Mouse (Mus musculus) CD8-positive naive resting alpha-beta T cell, adult 57 days (primary cell): ENCODE data around the gene Itk. TPM values are rescaled to one million over a fixed set of nuclear protein-coding genes. Genes with fewer than 3 reads are reported as not detected.

ENCODE experiments used
- total RNA-seq: library from RNA; stranded (reverse); gene quantifications from one replicate; pipeline ENCODE4 v1.2.4, GENCODE M21; 2023

Gene Itk
- 567 TPM for total RNA-seq

DNA sequence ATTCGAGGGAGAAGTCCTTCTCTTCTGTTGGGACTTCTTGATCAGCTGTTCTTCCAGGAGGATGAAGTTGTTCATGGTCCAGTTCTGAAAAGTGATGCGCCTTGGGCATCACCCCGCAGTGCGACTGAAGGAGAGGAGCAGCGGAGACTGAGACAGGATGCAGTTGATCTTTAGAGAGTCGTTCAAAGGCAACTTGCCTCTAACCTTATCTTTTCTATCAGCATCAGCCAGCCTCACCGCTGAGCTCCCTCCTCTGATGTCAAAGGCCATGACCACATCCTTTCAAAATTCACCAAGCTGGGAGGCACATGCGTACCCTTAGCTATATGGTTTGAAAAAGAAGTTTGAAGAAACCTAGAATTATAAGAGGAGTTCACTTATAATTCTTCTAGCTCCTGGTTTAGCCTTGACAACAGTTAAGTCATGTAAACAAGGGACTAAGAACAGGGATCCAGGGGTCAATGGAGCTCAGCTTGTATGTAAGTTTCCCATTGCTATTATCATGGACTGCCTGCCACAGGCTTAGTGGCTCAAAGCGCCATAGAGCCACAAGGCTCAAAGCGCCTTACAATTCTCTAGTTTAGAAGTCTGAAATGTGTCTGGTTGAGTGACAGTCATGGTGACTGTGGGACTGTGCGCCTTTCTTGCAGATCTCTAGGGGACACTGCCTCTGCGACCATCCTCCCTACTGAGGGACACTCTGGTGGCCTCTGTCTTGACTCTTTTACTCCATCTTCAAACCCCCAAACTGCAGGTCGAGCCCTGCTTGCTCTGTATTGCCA, at the start of gene Itk:
Itk (minus strand) TSS at position 180 of the 782 bp plus-strand sequence.

DNA sequence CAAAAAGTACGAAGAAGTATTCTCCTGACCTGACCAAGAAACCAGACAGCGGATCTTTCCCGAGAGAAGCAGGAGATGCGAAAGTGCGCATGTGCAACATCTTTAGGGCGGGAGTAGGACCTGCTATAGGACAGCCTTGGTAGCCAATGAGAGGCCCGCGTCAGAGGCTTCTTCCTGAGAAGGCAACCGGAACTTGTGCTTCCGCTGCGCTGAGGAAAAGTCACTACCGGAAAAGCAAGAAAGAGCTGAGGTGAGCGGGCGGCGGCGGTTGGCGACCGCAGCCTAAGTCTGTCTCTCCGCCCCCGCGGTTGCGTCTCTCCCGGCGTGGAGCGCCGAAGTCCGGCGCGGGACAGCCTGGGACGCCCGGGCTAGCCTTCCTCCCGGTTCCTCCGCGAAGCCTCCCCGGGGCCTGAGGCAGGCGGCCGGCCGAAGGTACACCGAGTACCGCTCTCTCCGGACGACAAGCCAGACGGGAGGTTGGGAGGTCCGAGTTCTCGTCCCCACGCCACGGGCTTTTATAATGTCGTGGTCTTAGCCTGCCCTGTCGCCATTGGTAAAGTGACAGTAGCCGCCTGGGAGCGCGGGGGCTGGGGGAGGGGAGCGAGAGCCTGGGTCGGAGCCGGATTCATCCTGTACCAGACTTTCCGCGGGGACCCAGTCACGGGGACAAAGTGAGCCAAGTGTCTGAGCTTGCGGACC, 47.6 kb upstream of the Itk start, which contains the start of gene Med7:
Med7 (plus strand) TSS at position 166 of the 699 bp plus-strand sequence.

DNA sequence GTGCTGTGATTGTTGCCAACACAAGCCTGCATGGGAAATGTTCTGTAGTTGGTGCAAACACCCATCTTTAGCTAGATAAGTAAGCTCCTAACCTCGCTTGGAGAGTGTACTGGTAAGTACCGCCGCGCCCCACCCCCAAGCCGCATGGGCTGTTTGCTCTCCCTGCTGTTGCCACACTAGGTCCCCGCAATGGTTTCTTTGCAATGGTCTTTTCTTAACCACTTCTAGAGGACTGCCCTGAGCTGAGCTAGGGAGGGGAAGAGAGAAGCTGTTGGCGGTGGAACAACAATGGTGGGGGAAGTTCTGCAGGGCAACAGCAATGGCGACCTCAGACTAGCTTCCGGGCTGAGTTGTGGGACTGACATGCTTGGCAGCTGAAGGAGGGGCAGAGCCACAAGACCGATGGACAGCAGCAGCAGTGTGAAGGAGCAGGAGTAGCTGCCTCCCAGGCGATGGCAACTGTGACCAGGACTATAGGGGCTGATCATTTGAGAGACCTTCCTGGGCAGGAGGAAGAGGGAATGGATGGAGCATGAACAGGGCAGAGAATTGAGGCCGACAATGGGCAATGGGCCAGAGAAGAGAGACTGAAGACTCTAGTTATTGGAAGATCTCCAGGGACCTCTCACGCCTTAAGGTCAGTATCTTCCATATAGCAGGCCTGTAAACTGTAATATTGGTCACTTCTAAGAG, 7.0 kb upstream of the Itk start, which contains the start of gene Fam71b:
Fam71b (plus strand) TSS at position 393 of the 693 bp plus-strand sequence.

DNA sequence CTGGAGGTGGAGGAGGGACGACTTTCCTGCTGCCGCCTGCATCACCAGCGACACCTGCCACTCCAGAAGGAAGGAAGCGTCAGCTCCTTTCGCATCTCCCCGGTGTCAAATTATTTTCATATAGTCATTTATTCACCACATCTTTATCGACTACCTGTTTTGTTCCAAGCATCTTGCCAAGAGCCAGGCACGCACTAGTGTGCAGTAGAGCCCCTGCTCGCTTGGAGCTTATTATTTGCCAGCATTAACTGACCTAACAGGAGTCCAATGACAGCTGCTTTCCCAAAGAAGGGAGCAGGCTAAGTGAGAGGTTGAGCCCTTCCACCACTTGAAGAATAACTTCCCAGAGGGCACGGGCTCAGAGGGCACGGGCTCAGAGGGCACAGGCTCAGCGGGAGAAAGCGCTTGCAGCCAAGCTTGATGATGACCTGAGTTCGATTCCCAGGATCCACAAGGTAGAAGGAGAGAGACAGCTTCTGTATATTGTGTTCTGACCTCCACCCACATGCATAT, 76.7 kb downstream of the Itk start, which contains the start of gene Cyfip2:
Cyfip2 (minus strand) TSS at position 337 of the 513 bp plus-strand sequence.

Other genes with a start within 250 kb of the Itk start
- gene Nipal4, start 223.0 kb downstream of the Itk start, total RNA-seq, result 0.18 TPM
- not detected for gene Fndc9, start 154.0 kb downstream of the Itk start, total RNA-seq
- gene Cyfip2, start 76.7 kb downstream of the Itk start, total RNA-seq, result 146 TPM
- gene Fam71b, start 7.0 kb upstream of the Itk start, total RNA-seq, result 5.5 TPM
- gene Med7, start 47.4 kb upstream of the Itk start, total RNA-seq, result 40.4 TPM
- gene Havcr2, start 65.4 kb upstream of the Itk start, total RNA-seq, result 1.0 TPM
- gene Gm12169, start 134.7 kb upstream of the Itk start, total RNA-seq, result not detected
- not detected for gene BC053393, start 182.0 kb upstream of the Itk start, total RNA-seq
- gene Dppa1, start 239.7 kb upstream of the Itk start, total RNA-seq, result not detected